Mouse (Mus musculus): ENCODE measurements around the gene Ubp1.

Ubp1 gene

DNA sequence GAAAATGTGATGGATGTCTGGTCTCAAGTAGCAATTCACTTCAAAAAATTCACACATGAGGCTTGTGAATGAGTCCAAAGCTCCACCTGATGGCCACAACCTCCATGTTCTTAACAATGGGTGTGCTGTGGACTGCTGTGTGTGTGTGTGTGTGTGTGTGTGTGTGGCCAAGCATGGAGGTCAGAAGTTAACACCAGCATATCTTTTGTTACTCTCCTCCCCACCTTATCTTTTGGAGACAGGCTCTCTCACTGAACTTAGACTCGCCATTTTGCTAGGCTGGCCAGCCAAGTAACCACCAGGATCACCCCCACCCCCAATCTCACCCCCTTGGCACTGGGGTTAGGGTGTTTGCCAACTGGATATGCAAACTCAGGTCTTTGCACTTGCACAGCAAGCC is 83.3 kb downstream of the Ubp1 start:
- DNase-seq (ENCODE audit: low spot score): no peak

DNA sequence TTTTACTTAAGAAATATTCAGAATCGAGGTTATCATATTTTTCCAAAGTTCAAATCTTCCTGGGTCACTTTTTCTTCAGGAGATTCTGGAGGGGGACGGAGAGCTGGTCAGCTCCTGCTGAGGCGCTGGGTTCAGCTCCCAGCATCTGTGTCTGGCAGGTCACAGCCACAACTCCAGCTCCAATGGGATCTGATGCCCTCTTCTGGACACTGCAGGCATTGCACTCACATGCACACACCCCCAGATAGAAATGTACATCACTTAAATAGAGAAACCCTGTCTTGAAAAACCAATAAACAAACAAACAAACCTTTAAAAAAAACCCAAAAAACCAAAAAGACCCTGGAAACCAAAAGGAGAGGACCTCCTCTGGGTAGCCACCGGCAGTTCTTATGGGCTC is 85.0 kb downstream of the Ubp1 start:
- no peak for DNase-seq (ENCODE audit: low spot score)

DNA sequence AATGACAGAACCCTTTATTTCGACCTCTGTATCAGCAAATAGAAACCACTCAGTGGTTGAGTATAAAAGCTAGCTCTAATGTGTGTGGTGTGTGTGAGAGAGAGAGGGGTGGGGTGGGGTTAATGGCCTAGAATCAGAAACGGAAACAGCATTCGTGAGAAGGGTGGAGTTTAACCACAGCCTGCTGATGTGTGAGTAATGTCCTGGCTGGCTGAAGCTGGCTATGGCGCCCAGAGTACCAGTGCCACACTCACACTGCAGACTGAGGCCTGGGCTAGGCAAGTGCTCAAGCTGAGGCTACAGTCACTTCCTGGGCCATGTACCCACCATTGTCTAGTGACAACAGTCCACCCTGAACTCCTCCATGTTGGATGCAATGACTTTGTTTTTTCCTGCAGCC is 85.7 kb downstream of the Ubp1 start:
- no peak for DNase-seq (ENCODE audit: low spot score)

DNA sequence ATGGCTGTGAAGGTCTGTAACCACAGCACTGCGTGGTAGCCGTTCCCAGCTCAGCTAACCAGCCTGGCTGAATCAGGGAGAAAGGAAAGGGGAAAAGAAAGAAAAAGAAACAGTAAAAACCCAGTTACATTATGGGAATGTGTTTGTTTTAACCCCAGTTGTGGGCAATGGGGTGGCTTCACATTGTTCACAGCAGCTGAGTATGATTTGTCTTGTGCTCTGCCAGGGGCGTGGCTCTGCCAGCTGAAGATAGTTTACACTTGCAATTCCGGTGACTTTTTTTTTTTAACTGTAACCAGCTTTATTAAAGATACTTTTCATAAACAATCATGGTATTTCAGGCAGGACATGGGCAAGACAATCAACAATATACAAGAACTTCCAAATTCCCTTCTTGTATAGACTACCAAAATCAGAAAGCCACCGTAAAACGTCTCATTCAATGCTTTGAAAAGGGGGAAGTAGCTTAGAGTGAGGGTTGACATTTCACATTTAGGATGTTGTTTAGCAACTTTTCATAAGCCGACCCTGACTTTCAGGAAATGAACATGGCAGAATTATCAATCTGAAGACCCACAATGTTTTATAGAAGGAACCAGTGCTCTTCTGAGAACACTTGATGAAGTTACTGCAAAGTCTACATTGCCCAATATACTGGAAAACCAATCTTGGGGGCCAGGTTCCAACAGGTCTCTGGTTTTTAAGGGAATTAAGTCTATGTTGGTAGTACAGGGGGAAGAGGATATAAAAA is 88.5 kb downstream of the Ubp1 start:
- DNase-seq (ENCODE audit: low spot score): no peak

DNA sequence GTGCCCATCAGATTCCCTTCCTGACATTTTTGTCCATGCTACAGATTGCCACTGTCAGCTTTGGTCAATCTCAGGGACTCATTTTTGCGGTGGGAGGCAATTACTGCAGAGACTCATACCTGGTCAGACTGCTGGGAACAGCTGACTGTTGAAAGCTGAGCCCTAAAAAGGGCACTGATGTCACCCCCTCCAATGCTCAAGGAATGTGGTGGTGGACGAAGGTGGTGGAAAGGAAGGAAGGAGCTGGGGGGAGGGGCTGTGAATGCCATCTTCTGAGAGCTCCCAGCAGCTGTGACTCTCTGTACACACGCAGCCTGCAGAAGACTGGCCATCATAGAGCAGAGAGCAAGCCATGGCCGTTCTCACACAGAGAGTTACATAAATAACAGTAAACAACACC is 91.4 kb downstream of the Ubp1 start:
- no peak for DNase-seq (ENCODE audit: low spot score)

DNA sequence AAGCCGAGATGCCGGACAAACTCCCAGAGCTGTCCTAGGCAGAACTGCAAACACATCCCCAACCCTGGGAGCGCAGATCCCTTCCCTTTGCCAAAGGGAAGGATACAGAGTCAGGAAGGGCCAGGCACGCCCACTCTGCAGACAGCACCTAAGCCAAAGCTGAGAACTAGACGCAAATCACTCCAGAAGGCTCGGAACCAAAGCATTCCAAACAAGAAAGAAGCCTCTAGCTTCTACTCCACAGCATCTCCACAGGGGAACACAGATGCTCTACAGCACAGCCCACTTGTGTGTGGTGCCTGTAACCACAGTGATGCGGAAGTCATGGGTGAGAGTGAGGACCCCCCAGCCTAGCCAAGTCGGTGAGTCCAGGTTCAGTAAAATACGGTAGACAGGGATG is 94.4 kb downstream of the Ubp1 start:
- DNase-seq (ENCODE audit: low spot score): no peak

DNA sequence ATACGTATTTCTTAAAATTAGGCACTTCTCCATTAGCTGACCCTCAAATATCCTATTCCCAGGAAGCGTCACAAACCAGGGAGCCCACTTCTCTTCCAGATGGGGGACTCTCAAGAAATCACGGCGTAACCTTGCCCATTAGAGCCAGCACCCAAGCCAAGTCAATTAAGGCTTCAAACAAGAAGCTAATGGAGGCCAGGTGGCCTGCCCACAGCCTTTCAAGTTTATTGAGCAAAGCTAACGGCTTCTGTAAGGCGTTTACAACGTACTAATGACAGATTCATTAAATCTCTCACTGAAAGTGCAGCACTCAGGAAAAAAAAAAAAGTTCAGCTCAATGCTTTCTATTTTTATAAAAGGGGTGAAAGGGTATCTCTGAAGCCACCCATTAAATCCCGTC is 95.1 kb downstream of the Ubp1 start:
- no peak for DNase-seq (ENCODE audit: low spot score)

DNA sequence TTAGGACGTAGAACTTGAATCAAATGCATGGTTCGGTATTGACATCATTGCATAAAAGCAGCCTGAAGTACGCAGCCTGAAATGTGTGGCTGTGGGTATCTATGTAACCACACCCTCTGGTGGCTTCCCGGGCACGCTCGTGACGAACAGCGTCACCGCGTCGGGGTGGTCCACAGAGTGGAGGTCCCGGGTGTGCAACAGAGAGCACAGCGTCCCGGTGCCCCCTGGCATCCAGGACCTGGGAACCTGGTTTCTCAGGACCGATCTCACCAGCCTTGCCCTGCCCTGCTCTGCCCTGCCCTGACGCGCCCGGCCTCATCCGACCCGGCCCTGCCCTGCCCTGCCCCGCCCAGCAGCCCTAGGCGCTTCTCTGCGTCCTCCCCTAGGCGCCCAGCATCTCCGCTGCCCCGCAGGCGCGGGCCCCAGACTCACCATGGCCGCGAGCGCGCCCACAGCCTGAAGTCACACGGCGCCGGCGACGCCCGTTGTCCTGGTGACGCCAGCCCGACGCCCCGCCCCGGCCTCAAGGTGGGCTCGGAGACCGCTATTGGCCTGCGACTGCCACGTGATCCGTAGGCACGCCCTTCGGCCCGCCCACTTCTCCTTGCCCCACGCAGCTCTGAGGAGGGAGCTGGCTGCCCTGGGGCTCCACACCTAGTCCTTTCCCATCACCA is 95.7 kb downstream of the Ubp1 start:
- DNase-seq (ENCODE audit: low spot score): peak; percentile 84
